Mouse (Mus musculus) myocyte (in vitro differentiated cells): ENCODE results near the gene Hoxb2. TPM values are rescaled to one million over a fixed set of nuclear protein-coding genes. Genes with fewer than 3 reads are reported as not detected.

Experiments used
- H3K27me3 ChIP-seq: one replicate; pipeline ENCODE4 v1.6.1; 2011; ENCODE audit not compliant: control insufficient read depth, insufficient read depth, insufficient read length
- H3K36me3 ChIP-seq: one replicate; pipeline ENCODE4 v1.6.1; 2011; ENCODE audit not compliant: control insufficient read depth, insufficient read depth
- H3K4me2 ChIP-seq: one replicate; pipeline ENCODE4 v1.6.1; 2011; ENCODE audit warnings: low read depth, control low read depth
- H3K4me3 ChIP-seq: one replicate; pipeline ENCODE4 v1.5.1; 2011; ENCODE audit warnings: mild to moderate bottlenecking, control low read depth, moderate library complexity
- H3K79me2 ChIP-seq: one replicate; pipeline ENCODE4 v1.6.1; 2011; ENCODE audit not compliant: control insufficient read depth, insufficient read depth
- H3ac ChIP-seq: one replicate; pipeline ENCODE4 v1.6.1; 2011; ENCODE audit not compliant: control insufficient read depth, insufficient read length
- CEBPB ChIP-seq: IDR thresholded peaks from 2 replicates; pipeline ENCODE4 v1.6.1; 2011; ENCODE audit warnings: mild to moderate bottlenecking, moderate library complexity; ENCODE audit not compliant: poor library complexity, insufficient read depth, severe bottlenecking
- E2F4 ChIP-seq: IDR thresholded peaks from one replicate; pipeline ENCODE4 v1.6.1; 2011; ENCODE audit warnings: mild to moderate bottlenecking, control low read depth, moderate library complexity; ENCODE audit not compliant: insufficient read depth
- MAX ChIP-seq: IDR thresholded peaks from one replicate; pipeline ENCODE4 v1.6.1; 2011; ENCODE audit warnings: low read depth, mild to moderate bottlenecking, control low read depth
- MYOD1 ChIP-seq, 3 experiments: IDR thresholded peaks; one replicate each; pipeline ENCODE4 v1.6.1; 2011; ENCODE audit warnings: control low read depth in 2 of 3, low read depth in 2 of 3, mild to moderate bottlenecking in 2 of 3, moderate library complexity in 1 of 3; ENCODE audit not compliant: insufficient read length in 2 of 3, control insufficient read depth in 1 of 3
- MYOG ChIP-seq, 3 experiments: IDR thresholded peaks; one replicate each; pipeline ENCODE4 v1.6.1; 2011; ENCODE audit warnings: control low read depth in 2 of 3, low read depth in 2 of 3, mild to moderate bottlenecking in 2 of 3; ENCODE audit not compliant: insufficient read length in 2 of 3, control insufficient read depth in 1 of 3, insufficient read depth in 1 of 3
- POLR2A ChIP-seq: IDR thresholded peaks from one replicate; pipeline ENCODE4 v1.6.1; 2011; ENCODE audit warnings: low read depth, mild to moderate bottlenecking, control low read depth, moderate library complexity; ENCODE audit not compliant: insufficient read length
- POLR2AphosphoS2 ChIP-seq: IDR thresholded peaks from one replicate; pipeline ENCODE4 v1.6.1; 2011; ENCODE audit warnings: low read depth, control low read depth; ENCODE audit not compliant: insufficient read length
- REST ChIP-seq: IDR thresholded peaks from one replicate; pipeline ENCODE4 v1.6.1; 2011; ENCODE audit warnings: mild to moderate bottlenecking, control low read depth, moderate library complexity; ENCODE audit not compliant: insufficient read depth, insufficient read length
- SRF ChIP-seq: IDR thresholded peaks from one replicate; pipeline ENCODE4 v1.6.1; 2011; ENCODE audit warnings: low read depth; ENCODE audit not compliant: control insufficient read depth, insufficient read length
- TCF12 ChIP-seq: IDR thresholded peaks from one replicate; pipeline ENCODE4 v1.6.1; 2011; ENCODE audit warnings: mild to moderate bottlenecking, control low read depth; ENCODE audit not compliant: poor library complexity, insufficient read depth, severe bottlenecking
- TCF3 ChIP-seq: IDR thresholded peaks from one replicate; pipeline ENCODE4 v1.6.1; 2011; ENCODE audit warnings: low read depth, control low read depth; ENCODE audit not compliant: insufficient read length
- USF1 ChIP-seq: IDR thresholded peaks from one replicate; pipeline ENCODE4 v1.6.1; 2011; ENCODE audit warnings: low read depth, mild to moderate bottlenecking, control low read depth, moderate library complexity
- polyA plus RNA-seq: library from polyadenylated mRNA; unstranded; fragments of >200 nt; fragmentation: generic; extraction: Trizol; gene quantifications from one replicate; pipeline ENCODE4 v1.2.1, GENCODE M21; 2012; ENCODE audit warnings: missing spikeins

Gene Hoxb2
- not detected for polyA plus RNA-seq

DNA sequence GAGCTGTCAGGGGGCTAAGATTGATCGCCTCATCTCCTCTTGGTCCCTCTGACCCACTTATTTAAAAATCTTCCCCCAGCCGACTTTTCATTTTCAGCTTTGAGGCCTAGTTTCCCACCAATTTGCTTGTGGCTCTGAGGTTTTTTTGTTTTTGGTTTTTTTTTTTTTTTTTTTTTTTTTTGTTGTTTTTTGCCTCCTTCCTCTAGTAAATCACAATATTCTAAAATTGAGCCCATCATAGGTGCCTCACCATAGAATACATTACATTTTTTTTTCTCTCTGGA, at the start of gene Hoxb2:
TSS of gene Hoxb2 (plus strand) at position 185 of the 284 bp plus-strand sequence.
- Histone ChIP-seq H3K4me3 (no peak within 1 kb of the TSS), H3K27me3 (peaks cover 63% of the 10 kb centered on the region)

DNA sequence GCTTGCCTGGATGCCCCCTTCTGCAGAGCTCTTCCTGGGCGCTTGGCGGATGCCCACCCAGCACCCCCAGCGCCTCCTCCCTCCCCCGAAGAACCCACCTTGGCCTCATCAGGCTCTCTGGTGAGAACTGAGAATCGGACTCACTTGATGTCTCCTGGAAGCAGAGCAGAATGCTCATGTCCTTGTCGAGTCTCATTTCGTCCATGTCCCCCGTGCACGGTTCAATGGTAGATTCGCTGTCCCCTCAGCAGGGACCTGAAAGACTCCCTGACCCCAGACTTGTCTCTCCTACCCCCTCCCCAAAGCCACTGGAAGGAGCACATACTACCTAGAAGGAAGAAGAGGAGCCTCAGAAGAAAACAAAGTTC, 49.3 kb upstream of the Hoxb2 start:
- Histone ChIP-seq H3ac (no peak overlapping the region), H3K36me3 (no peaks in the 10 kb centered on the region), H3K27me3 (peaks cover 93% of the 10 kb centered on the region), H3K4me2 (no peak overlapping the region), H3K79me2 (no peaks in the 10 kb centered on the region), H3K4me3 (no peak overlapping the region)
- TF ChIP-seq E2F4 (no peak), CEBPB (no peak), TCF3 (no peak), MYOD1 (IDR thresholded peaks at IDR 0.05; ENCODE audit: control insufficient read depth in 1 of 3, insufficient read length in 2 of 3, low read depth in 2 of 3) (no peak), MAX (no peak), MYOG (IDR thresholded peaks at IDR 0.05; ENCODE audit: control insufficient read depth in 1 of 3, insufficient read depth in 1 of 3, insufficient read length in 2 of 3, low read depth in 2 of 3) (no peak), TCF12 (no peak), REST (no peak), POLR2AphosphoS2 (no peak), POLR2A (no peak)

More for the DNA sequence above, at the start of gene Hoxb2:
- Histone ChIP-seq H3K79me2 (no peaks in the 10 kb centered on the region), H3K36me3 (no peaks in the 10 kb centered on the region), H3ac (no peak within 1 kb of the TSS), H3K4me2 (no peak within 1 kb of the TSS)
- TF ChIP-seq REST (no peak), CEBPB (no peak), MYOG (IDR thresholded peaks at IDR 0.05; ENCODE audit: control insufficient read depth in 1 of 3, insufficient read depth in 1 of 3, insufficient read length in 2 of 3, low read depth in 2 of 3) (no peak), MAX (no peak), POLR2A (no peak), MYOD1 (IDR thresholded peaks at IDR 0.05; ENCODE audit: control insufficient read depth in 1 of 3, insufficient read length in 2 of 3, low read depth in 2 of 3) (no peak), USF1 (no peak), TCF3 (no peak), POLR2AphosphoS2 (no peak), SRF (no peak), TCF12 (no peak), E2F4 (no peak)

DNA sequence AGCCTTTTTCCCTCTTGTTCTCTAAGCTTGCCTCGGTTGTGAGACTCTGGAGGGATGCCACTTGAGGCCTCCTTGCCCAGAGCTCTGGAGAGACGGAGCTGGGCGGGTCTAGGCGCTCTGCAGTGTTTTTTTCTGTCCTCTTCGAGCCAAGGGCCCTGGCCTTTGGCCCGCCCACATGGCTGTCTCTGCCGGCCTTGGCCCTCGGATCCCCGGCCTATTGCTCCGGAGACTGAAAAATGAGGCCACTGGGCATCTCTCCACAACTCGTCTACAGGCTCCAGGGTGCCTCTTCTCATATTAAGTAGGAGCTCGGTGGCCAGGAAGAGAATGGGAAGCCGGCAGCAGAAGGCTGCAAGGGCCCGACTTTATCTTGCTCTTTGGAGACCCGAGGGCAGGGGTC, 48.5 kb upstream of the Hoxb2 start:
- Histone ChIP-seq H3K4me2 (no peak overlapping the region), H3K79me2 (no peaks in the 10 kb centered on the region), H3K36me3 (no peaks in the 10 kb centered on the region), H3ac (no peak overlapping the region), H3K4me3 (no peak overlapping the region), H3K27me3 (peaks cover 94% of the 10 kb centered on the region)
- TF ChIP-seq SRF (no peak), USF1 (no peak), CEBPB (no peak), REST (no peak), POLR2AphosphoS2 (no peak), POLR2A (no peak), TCF3 (no peak), E2F4 (no peak), TCF12 (no peak), MYOD1 (IDR thresholded peaks at IDR 0.05; ENCODE audit: control insufficient read depth in 1 of 3, insufficient read length in 2 of 3, low read depth in 2 of 3) (no peak), MAX (no peak), MYOG (IDR thresholded peaks at IDR 0.05; ENCODE audit: control insufficient read depth in 1 of 3, insufficient read depth in 1 of 3, insufficient read length in 2 of 3, low read depth in 2 of 3) (no peak)

DNA sequence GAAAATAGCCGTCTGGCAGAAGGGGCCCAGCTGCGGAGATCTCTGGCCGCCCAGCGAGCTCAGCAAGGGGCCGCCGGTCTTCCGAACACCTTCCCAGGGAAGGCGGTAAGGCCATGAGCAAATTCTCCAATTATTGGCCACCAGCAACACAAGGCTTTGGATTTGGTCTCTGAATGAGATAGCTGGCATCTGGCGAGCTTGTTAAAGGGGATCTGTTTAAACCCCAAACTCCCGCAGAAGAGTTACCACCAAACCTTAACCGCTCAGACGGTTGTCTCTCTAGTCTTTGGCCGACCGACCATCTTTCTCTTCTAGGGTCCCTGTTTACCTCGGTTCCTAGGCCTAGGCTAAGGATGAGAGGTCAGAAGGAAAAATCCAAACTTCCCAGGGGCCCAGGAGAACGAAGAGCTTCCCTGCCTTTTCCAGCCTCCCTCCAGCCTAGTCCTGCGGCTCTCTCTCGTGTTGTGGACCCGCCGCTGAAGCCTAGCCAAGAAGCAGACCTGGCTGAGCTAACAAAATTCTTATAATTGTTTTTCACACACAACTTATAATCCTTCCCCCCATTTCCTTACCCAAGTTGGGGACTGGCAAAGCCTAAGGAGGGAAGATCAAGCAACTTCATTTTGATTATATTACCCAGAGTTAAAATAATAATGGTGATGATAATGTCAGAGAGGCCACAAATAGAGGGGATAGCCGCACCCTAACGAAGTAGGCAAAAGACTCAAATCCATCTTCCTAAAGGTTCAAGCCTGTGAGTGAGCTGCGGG, 47.8 kb upstream of the Hoxb2 start:
- H3K79me2 ChIP-seq, result no peaks in the 10 kb centered on the region
- no peaks in the 10 kb centered on the region for H3K36me3 ChIP-seq
- H3K27me3 ChIP-seq, result peaks cover 89% of the 10 kb centered on the region
- no peak overlapping the region for H3ac ChIP-seq
- TF ChIP-seq MYOD1 (IDR thresholded peaks at IDR 0.05; ENCODE audit: control insufficient read depth in 1 of 3, insufficient read length in 2 of 3, low read depth in 2 of 3), result no peak
- TF ChIP-seq MYOG (IDR thresholded peaks at IDR 0.05; ENCODE audit: control insufficient read depth in 1 of 3, insufficient read depth in 1 of 3, insufficient read length in 2 of 3, low read depth in 2 of 3), result no peak
- no peak for TF ChIP-seq USF1
- TF ChIP-seq POLR2AphosphoS2, result no peak
- no peak for TF ChIP-seq E2F4
- no peak for TF ChIP-seq MAX
- TF ChIP-seq SRF, result no peak
- TF ChIP-seq REST, result no peak
- TF ChIP-seq POLR2A, result no peak
- TF ChIP-seq CEBPB, result no peak
- no peak for TF ChIP-seq TCF3
- no peak for TF ChIP-seq TCF12
- no peak overlapping the region for H3K4me2 ChIP-seq
- H3K4me3 ChIP-seq, result no peak overlapping the region
